Mouse (Mus musculus) hindbrain, embryonic 14.5 days (tissue): ENCODE results near the gene Upf2. TPM values are rescaled to one million over a fixed set of nuclear protein-coding genes. Genes with fewer than 3 reads are reported as not detected.

ENCODE experiments used
- ATAC-seq: fragments of 200-750 bp; cut with Nextera tagmentation; 2 replicates; pipeline ENCODE4 v1.8.0; 2017; ENCODE audit warnings: moderate number of reproducible peaks, mild to moderate bottlenecking, moderate TSS enrichment, moderate library complexity; ENCODE audit not compliant: low FRiP score
- DNase-seq: peaks from one replicate; pipeline ENCODE4 v3.0.0-alpha.2; 2015; ENCODE audit warnings: low spot score
- H3K27ac ChIP-seq: fragments of 300-500 bp; sonication (generic); 2 replicates; pipeline ENCODE4 v1.5.1; 2014; ENCODE audit warnings: mild to moderate bottlenecking, moderate library complexity
- H3K27me3 ChIP-seq: fragments of 300-500 bp; sonication (generic); 2 replicates; pipeline ENCODE4 v1.6.1; 2014; ENCODE audit warnings: mild to moderate bottlenecking, low read length, mixed read lengths; ENCODE audit not compliant: control insufficient read depth, insufficient read depth
- H3K36me3 ChIP-seq: fragments of 300-500 bp; sonication (generic); replicated peaks from 2 replicates; pipeline ENCODE4 v1.6.1; 2014; ENCODE audit not compliant: control insufficient read depth, insufficient read depth
- H3K4me1 ChIP-seq: fragments of 300-500 bp; sonication (generic); replicated peaks from 2 replicates; pipeline ENCODE4 v1.6.1; 2014; ENCODE audit warnings: antibody characterized with exemption, low read length, mixed read lengths; ENCODE audit not compliant: control insufficient read depth, insufficient read depth
- H3K4me2 ChIP-seq: fragments of 300-500 bp; sonication (generic); replicated peaks from 2 replicates; pipeline ENCODE4 v1.6.1; 2014; ENCODE audit warnings: mild to moderate bottlenecking, moderate library complexity
- H3K4me3 ChIP-seq: fragments of 300-500 bp; sonication (generic); replicated peaks from 2 replicates; pipeline ENCODE4 v1.5.1; 2014; ENCODE audit warnings: mild to moderate bottlenecking, low read length
- H3K9ac ChIP-seq: fragments of 300-500 bp; sonication (generic); 2 replicates; pipeline ENCODE4 v1.6.1; 2014
- H3K9me3 ChIP-seq: fragments of 300-500 bp; sonication (generic); 2 replicates; pipeline ENCODE4 v1.6.1; 2016; ENCODE audit warnings: low read length; ENCODE audit not compliant: control insufficient read depth
- WGBS: fragments of 180-500 bp; shearing (Covaris S2); extraction: QIAGEN DNeasy Blood & Tissue Kit; methylation state at CpG from one replicate; pipeline ENCODE4 v1.1.7; 2014; 5-methylcytosine and 5-hydroxymethylcytosine counted together
- polyA plus RNA-seq: library from polyadenylated mRNA; unstranded; fragments of >200 nt; fragmentation: Nextera tagmentation; extraction: Ambion mirVana; gene quantifications from 2 replicates; pipeline ENCODE4 v1.2.1, GENCODE M21; 2014

The Upf2 gene
- polyA plus RNA-seq, 1 experiment from 2014 or later, result 8.1 TPM

DNA sequence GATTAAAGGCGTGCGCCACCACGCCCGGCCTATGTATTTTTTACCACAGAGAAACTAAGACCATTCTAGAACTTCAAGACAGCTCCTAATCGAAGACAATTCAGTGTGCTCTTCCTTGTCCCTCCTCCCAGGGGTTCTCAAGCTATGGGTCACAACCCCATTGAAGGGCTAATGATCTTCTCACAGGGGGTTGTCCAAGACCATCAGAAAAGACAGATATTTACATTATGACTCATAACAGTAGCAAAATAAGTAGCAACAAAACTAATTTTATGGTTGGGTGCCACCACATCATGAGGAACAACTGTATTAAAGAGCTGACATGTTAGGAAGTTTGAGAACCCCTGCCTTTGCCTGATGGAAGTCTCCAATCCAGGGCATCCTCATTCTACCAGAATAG, 19.3 kb upstream of the Upf2 start:
- Histone ChIP-seq H3K4me3 (no peak overlapping the region), H3K36me3 (peaks cover 30% of the 10 kb centered on the region), H3K4me2 (no peak overlapping the region), H3K9ac (no peak overlapping the region), H3K9me3 (no peaks in the 10 kb centered on the region), H3K27ac (no peak overlapping the region), H3K4me1 (no peaks in the 10 kb centered on the region), H3K27me3 (no peaks in the 10 kb centered on the region)
- no peak for ATAC-seq
- DNase-seq, result no peak
- 96% methylated on average over 5 of the region's 5 CpGs for WGBS

DNA sequence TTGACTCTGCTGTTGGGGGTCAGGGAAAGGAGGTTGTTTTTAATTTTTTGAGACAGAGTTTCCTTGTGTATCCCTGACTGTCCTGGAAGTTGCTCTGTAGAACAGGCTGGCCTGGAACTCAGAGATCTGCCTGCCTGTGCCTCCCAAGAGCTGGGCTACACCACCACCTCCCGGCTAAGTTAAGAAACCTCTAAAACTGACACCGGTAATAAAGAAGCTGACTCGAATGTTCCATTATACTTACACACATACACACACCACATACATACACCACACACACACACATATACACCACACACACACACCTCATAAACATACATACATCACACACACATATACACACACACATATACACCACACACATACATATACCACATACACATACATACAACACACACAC, 16.3 kb upstream of the Upf2 start:
- ATAC-seq (no peak), DNase-seq (no peak)
- peaks cover 14% of the 10 kb centered on the region for H3K36me3 ChIP-seq
- no peak overlapping the region for H3K9ac ChIP-seq
- no peak overlapping the region for H3K4me3 ChIP-seq
- H3K4me2 ChIP-seq, result no peak overlapping the region
- 95% methylated on average over 3 of the region's 3 CpGs for WGBS
- no peaks in the 10 kb centered on the region for H3K9me3 ChIP-seq
- H3K4me1 ChIP-seq, result no peaks in the 10 kb centered on the region
- H3K27me3 ChIP-seq, result no peaks in the 10 kb centered on the region
- H3K27ac ChIP-seq, result no peak overlapping the region

DNA sequence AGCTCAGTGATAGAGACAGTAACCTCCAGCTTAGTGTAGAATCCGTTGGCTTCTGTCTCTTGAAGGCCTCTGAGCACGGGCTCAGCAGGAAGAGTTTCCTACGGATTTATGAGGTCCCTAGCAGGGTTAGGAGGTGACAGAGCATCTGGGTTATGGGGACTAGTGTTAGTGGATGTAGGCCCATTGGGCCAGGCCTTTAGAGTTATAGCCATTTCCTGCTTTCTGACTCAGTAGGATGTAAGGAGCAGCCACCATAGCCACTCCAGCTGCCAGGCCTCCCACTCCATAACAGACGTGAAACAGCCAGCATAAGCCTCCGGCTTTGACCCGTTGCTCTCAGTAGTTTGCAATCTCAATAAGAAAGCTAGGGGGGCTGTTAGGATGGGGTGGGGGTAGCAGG, 15.2 kb upstream of the Upf2 start:
- Histone ChIP-seq H3K4me3 (no peak overlapping the region), H3K9me3 (no peaks in the 10 kb centered on the region), H3K4me1 (no peaks in the 10 kb centered on the region), H3K27ac (no peak overlapping the region), H3K9ac (no peak overlapping the region), H3K4me2 (no peak overlapping the region), H3K36me3 (peaks cover 3% of the 10 kb centered on the region), H3K27me3 (no peaks in the 10 kb centered on the region)
- DNase-seq, result no peak
- no peak for ATAC-seq
- WGBS, result 81% methylated on average over 6 of the region's 6 CpGs

DNA sequence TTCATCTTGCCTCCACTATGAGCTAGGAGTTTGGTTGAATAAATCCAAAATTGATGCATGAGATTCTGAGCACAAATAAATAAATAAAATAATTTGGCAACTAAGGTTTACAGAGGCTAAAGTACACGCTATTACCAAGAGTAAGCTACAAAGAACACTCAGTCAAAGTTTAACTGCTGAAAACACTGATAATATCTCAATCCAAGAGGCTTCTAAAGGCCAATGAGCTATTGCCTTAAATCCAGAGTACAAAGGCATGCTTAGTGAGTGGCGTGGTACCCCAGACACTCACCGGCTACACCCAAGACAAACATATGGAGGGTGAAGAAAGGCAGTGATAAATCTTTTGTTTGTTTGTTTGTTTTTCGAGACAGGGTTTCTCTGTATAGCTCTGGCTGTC, 14.7 kb upstream of the Upf2 start:
- Histone ChIP-seq H3K9me3 (no peaks in the 10 kb centered on the region), H3K4me3 (no peak overlapping the region), H3K27me3 (no peaks in the 10 kb centered on the region), H3K36me3 (no peaks in the 10 kb centered on the region), H3K4me2 (no peak overlapping the region), H3K9ac (no peak overlapping the region), H3K27ac (no peak overlapping the region), H3K4me1 (0 out of 2 replicates have a peak, but pooled peaks cover 3% of the 10 kb centered on the region)
- ATAC-seq, result no peak
- WGBS, result 93% methylated on average over 4 of the region's 4 CpGs
- DNase-seq, result no peak

DNA sequence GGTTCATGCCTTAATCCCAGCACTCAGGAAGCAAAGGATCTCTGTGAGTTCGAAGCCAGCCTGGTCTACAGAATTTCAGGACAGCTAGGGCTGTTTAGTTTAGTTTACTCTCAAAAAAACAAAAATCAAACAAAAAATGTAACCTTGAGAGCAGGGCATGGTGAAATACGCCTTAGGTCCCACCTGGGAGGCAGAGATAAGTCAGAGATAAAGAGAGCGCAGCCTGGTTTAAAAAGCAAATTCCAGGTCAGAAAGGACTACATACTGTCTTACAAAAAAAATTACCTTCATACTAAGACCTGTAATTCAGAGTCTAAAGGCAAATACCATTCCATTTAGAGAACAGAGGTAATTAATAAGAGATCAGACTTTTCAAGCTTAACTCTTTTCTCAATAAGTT, 11.9 kb upstream of the Upf2 start:
- ATAC-seq (no peak), DNase-seq (no peak)
- H3K36me3 ChIP-seq, result no peaks in the 10 kb centered on the region
- H3K27me3 ChIP-seq, result no peaks in the 10 kb centered on the region
- H3K9me3 ChIP-seq, result no peaks in the 10 kb centered on the region
- no peak overlapping the region for H3K4me2 ChIP-seq
- no peak overlapping the region for H3K4me3 ChIP-seq
- WGBS, result 94% methylated on average over 3 of the region's 3 CpGs
- no peak overlapping the region for H3K27ac ChIP-seq
- no peak overlapping the region for H3K9ac ChIP-seq
- H3K4me1 ChIP-seq, result 0 out of 2 replicates have a peak, but pooled peaks cover 3% of the 10 kb centered on the region

DNA sequence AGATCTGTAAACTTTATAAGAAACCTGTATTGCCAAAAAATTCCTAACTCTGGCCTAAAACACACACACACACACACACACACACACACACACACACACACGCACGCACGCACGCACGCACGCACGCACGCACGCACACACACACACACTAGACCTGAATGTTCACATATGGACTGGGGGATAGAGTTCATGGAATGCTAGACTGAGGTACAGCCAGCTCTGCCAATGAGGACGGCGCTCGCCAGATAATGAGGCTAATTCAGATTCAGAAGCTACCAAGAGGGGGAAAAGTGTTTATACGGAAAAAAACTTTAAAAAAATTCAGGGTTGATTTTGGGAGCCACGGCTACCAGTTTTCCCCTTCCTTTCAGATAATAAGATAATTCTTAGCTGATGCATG, 11.4 kb upstream of the Upf2 start:
- Histone ChIP-seq H3K36me3 (no peaks in the 10 kb centered on the region), H3K4me1 (0 out of 2 replicates have a peak, but pooled peaks cover 3% of the 10 kb centered on the region), H3K27me3 (no peaks in the 10 kb centered on the region), H3K9me3 (no peaks in the 10 kb centered on the region), H3K4me2 (no peak overlapping the region), H3K4me3 (no peak overlapping the region), H3K27ac (no peak overlapping the region), H3K9ac (no peak overlapping the region)
- 90% methylated on average over 14 of the region's 14 CpGs for WGBS
- ATAC-seq (no peak), DNase-seq (no peak)

DNA sequence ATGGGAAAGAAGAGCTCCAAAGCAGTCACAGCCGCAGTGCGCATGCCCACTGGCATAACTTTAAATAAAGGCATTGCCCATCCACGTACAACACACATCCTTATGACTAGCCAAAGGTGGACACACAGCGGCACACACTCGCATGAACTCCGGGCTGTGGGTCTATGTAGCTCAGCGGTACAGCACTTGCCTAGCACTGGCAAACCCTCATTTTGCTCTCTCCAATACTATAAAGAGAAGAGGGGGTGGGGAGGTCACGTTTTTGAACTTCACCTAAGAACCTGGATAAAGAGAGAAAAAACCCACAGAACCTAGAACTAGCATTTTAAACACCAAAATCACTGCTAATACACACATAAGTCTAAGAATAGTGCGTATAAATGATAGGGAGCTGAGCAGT, 10.3 kb upstream of the Upf2 start:
- DNase-seq (no peak), ATAC-seq (no peak)
- no peaks in the 10 kb centered on the region for H3K27me3 ChIP-seq
- H3K27ac ChIP-seq, result no peak overlapping the region
- H3K9ac ChIP-seq, result no peak overlapping the region
- H3K9me3 ChIP-seq, result no peaks in the 10 kb centered on the region
- H3K4me2 ChIP-seq, result no peak overlapping the region
- WGBS, result 94% methylated on average over 9 of the region's 9 CpGs
- no peaks in the 10 kb centered on the region for H3K36me3 ChIP-seq
- no peak overlapping the region for H3K4me3 ChIP-seq
- 0 out of 2 replicates have a peak, but pooled peaks cover 3% of the 10 kb centered on the region for H3K4me1 ChIP-seq

DNA sequence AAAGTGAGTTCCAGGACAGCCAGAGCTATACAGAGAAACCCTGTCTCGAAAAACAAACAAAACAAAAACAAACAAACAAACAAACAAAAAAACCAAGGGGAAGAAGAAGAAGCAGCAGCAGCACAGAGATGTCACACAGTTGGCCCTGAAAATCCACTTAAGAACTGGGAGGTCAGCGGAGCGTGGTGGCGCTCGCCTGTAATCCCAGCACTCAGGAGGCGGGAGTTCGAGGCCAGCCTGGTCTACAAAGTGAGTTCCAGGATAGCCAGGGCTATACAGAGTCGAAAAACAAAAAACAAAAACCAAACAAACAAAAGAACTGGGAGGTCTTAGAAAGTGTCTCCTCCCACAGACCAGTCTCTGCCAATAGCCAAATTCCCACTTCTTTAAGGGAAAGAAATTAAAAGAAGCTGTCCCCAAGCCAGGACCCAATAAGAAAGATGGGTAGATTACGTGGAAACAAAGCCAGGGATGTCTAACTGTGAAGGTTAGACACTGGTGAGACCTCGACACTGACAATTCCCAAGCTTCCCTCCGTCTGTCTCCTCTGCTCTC, 9.3 kb upstream of the Upf2 start:
- Histone ChIP-seq H3K9ac (peak overlapping the region; percentile 66), H3K4me1 (0 out of 2 replicates have a peak, but pooled peaks cover 3% of the 10 kb centered on the region), H3K27ac (peak overlapping the region; percentile 27; the same call in 1 of the 2 replicates), H3K4me3 (peak overlapping the region; percentile 45), H3K27me3 (no peaks in the 10 kb centered on the region), H3K9me3 (no peaks in the 10 kb centered on the region), H3K36me3 (no peaks in the 10 kb centered on the region), H3K4me2 (peak overlapping the region; percentile 63)
- DNase-seq, result no peak
- WGBS, result 57% methylated on average over 11 of the region's 11 CpGs
- ATAC-seq, result no peak; the same call in 1 of the 2 replicates

DNA sequence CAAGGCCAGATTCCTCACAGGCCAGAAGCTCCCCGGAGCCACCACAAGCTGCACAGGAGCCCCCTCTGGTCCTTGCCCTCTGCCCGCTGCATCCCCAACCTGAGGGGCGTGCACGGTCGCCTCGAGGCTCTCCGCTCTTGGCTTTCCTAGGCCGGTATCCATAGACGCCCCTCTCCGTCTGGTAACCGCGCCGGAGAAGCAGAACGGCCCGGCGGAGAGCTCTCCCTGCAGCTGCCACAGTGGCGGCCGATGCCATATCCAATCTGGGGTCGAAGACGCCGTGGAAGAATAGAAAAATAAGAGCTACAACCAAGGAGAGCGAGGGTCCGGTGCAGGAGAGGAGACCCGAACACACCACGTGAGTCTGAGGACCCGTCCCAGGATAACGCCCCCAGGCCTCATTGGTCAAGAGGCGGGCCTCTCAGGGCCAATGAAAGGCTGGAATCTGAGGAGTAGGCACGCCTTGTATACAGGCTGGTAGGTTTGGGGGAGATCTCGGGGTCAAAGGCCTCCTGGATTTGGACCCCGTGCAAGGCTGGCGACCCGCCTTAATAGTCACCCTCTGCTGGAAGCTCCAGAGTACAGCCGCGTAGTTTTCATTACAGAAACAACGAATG, 8.7 kb upstream of the Upf2 start, which contains the start of gene Dhtkd1:
Dhtkd1 (minus strand) TSS at position 377 of the 617 bp plus-strand sequence.
- peak within 1 kb of the TSS; percentile 63 for H3K4me2 ChIP-seq
- no peaks in the 10 kb centered on the region for H3K9me3 ChIP-seq
- 0 out of 2 replicates have a peak, but pooled peaks cover 3% of the 10 kb centered on the region for H3K4me1 ChIP-seq
- H3K36me3 ChIP-seq, result no peaks in the 10 kb centered on the region
- peak within 1 kb of the TSS; percentile 45 for H3K4me3 ChIP-seq
- no peaks in the 10 kb centered on the region for H3K27me3 ChIP-seq
- peak; percentile 98 for ATAC-seq
- under 1% methylated on average over 36 of the region's 36 CpGs for WGBS
- DNase-seq, result peak; percentile 73
- H3K27ac ChIP-seq, result peak within 1 kb of the TSS; percentile 27; the same call in 1 of the 2 replicates
- peak within 1 kb of the TSS; percentile 66 for H3K9ac ChIP-seq
